Mouse (Mus musculus): ENCODE measurements at regions not wholly inside any gene's neighbourhood (a gene's known extent, or its start where the extent isn't known, plus 50 kb on each side); places are given as distances from the start of the nearest gene placed in this dataset.

- no peak for DNase-seq (ENCODE audit: low read depth, low spot score)
These were observed 125.7 kb downstream of the Plpp3 start for GRCm38 (mm10) chr4:105282681-105283462.

- no peak for DNase-seq (ENCODE audit: low read depth, low spot score)
These were observed 128.4 kb downstream of the Plpp3 start for GRCm38 (mm10) chr4:105285431-105286013.

GRCm38 (mm10) chr4:105286299-105286698, 129.2 kb downstream of the Plpp3 start:
- DNase-seq (ENCODE audit: low read depth, low spot score), result no peak

- no peak for DNase-seq (ENCODE audit: low read depth, low spot score)
These were observed 129.7 kb downstream of the Plpp3 start for GRCm38 (mm10) chr4:105286809-105287208.

GRCm38 (mm10) chr4:105287419-105287818, 130.3 kb downstream of the Plpp3 start:
- DNase-seq (ENCODE audit: low read depth, low spot score), result no peak

GRCm38 (mm10) chr4:105289635-105290034, 132.5 kb downstream of the Plpp3 start:
- no peak for DNase-seq (ENCODE audit: low read depth, low spot score)

GRCm38 (mm10) chr4:105290847-105291475, 133.8 kb downstream of the Plpp3 start:
- no peak for DNase-seq (ENCODE audit: low read depth, low spot score)

GRCm38 (mm10) chr4:105291503-105291902, 134.4 kb downstream of the Plpp3 start:
- DNase-seq (ENCODE audit: low read depth, low spot score), result no peak

GRCm38 (mm10) chr4:105299358-105299757, 142.2 kb downstream of the Plpp3 start:
- DNase-seq (ENCODE audit: low read depth, low spot score), result no peak

- DNase-seq (ENCODE audit: low read depth, low spot score), result no peak
These were observed 144.4 kb downstream of the Plpp3 start for GRCm38 (mm10) chr4:105301547-105301946.

GRCm38 (mm10) chr4:105304166-105304565, 147.0 kb downstream of the Plpp3 start:
- no peak for DNase-seq (ENCODE audit: low read depth, low spot score)

GRCm38 (mm10) chr4:105305931-105306330, 148.8 kb downstream of the Plpp3 start:
- no peak for DNase-seq (ENCODE audit: low read depth, low spot score)

- DNase-seq (ENCODE audit: low read depth, low spot score), result no peak
These were observed 150.2 kb downstream of the Plpp3 start for GRCm38 (mm10) chr4:105307356-105307755.

GRCm38 (mm10) chr4:105307905-105308304, 150.8 kb downstream of the Plpp3 start:
- no peak for DNase-seq (ENCODE audit: low read depth, low spot score)

- no peak for DNase-seq (ENCODE audit: low read depth, low spot score)
These were observed 151.9 kb downstream of the Plpp3 start for GRCm38 (mm10) chr4:105308971-105309488.

- DNase-seq (ENCODE audit: low read depth, low spot score), result no peak
These were observed 155.5 kb downstream of the Plpp3 start for GRCm38 (mm10) chr4:105312643-105313042.

GRCm38 (mm10) chr4:105313151-105313818, 156.1 kb downstream of the Plpp3 start:
- no peak for DNase-seq (ENCODE audit: low read depth, low spot score)

GRCm38 (mm10) chr4:105315095-105315494, 157.9 kb downstream of the Plpp3 start:
- no peak for DNase-seq (ENCODE audit: low read depth, low spot score)

GRCm38 (mm10) chr4:105316478-105317206, 159.5 kb downstream of the Plpp3 start:
- peak; percentile 35 for DNase-seq (ENCODE audit: low read depth, low spot score)

GRCm38 (mm10) chr4:105318421-105318820, 161.3 kb downstream of the Plpp3 start:
- no peak for DNase-seq (ENCODE audit: low read depth, low spot score)

- DNase-seq (ENCODE audit: low read depth, low spot score), result no peak
These were observed 166.3 kb downstream of the Plpp3 start for GRCm38 (mm10) chr4:105323446-105323845.

Measured in CD4-positive, CD25-positive, alpha-beta regulatory T cell, adult 2 months (primary cell).